Mouse (Mus musculus) 416B (cell line): ENCODE measurements at regions not wholly inside any gene's neighbourhood (a gene's known extent, or its start where the extent isn't known, plus 50 kb on each side); places are given as distances from the start of the nearest gene placed in this dataset.

Source experiments
- DNase-seq: peaks from one replicate; pipeline ENCODE4 v3.0.0; 2011; ENCODE audit warnings: low read depth

DNA sequence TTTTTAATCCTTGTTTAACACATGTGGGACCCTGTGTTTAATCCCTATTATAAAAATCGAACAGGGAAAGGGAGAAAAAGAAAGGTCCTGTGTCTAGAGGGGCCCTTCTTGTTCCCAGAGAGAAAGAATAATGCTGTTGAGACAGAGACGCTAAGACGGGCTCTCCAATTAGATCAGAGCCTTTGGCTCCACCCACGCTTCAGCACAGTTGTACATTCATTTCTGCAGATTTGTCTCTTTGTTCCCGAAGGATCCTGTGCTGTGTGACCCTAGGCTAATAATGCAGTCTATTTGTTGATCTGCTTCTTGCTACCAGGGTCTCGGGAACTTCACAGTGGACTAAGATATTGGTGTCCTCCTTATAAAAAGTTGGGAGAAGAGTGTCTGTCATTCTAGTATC, 92.0 kb downstream of the Cdc5l start:
- no peak for DNase-seq

GRCm38 (mm10) chr17:45340851-45341250, 92.7 kb downstream of the Cdc5l start:
- DNase-seq: no peak

DNA sequence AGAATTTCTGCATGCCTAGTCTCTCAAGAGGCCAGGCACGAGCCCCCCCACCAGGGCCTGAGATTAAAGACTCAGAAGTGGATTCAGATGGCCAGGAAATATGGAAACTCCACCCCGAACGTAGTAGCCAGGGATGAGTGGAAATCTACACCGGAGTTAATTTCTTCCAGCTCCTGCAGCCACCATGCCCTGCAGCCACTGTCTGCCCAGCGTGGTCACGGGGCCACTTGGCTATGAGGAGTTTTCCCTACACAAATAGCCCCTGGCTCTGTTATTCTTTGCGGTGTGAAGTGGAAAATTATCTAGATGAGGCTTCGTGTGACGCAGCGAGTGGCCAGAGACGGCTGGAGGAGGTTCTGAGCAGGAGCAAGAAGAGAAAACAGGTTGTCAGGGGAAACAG, 94.3 kb downstream of the Cdc5l start:
- no peak for DNase-seq

DNA sequence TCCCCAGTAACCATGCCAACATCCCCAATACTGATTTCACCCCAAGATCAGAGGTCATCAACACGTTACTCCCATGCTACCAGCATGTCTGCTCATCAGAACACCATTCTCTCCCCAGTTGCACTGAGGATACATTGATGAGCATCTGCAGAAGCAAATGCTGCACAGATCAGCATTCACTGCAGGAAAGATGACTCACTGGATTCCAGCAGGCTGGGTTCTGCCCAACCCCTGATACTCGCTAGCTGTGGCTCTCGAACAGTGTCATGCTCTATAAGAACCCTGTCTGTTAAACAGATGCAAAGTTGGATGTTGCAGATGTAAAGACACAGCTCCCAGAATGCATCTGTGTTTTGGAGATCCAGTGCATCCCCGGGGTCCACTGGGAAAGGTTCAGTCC, 95.5 kb downstream of the Cdc5l start:
- peak; percentile 11 for DNase-seq

DNA sequence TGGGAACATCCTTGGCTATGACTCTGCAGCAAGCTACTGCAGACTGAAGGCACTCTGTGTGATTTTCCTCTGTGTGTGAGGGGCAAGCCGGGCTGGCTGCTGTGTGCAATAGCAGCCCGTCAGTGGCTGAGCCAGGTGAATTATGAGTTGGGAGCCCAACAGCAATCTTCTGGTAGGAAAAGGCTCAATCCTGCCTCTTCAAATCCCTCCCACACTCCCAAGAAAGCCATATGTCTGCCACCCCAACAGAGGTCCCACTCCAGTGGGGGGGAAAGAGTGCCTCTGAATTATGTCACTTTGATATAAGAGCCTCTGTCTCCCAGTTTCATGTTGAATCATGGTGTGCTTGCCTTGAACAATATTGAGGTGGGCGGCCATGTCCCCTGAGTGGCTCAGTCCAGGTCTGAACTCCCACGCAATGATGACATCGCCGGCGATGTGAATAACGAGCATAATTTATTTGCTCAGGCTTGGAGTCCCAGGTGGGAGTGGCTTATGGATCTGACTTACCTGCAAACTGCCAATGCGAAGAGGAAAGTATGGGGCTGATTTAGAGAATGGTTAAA, 97.9 kb downstream of the Cdc5l start:
- DNase-seq: no peak

GRCm38 (mm10) chr17:45334732-45335381, 98.7 kb downstream of the Cdc5l start:
- DNase-seq: peak; percentile 66

DNA sequence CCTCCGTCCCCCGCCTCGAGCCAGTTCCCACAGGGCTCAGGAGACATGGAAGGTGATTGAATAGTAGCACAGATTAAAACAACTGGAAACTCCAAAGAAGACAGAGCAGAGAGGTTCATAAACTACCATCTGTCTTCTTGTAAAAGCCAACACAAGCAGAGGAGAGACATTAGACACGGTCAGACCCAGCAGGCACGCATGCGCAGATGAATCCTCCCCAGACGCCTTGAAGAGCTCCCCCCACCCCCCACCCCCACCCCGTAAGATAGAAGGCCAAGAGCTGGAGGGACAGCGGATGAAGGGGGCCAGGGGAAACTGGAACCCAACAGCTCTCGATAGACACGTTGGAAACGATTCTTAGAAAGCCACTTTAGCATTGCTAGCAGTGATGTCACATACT, 101.2 kb downstream of the Cdc5l start:
- DNase-seq: no peak

GRCm38 (mm10) chr17:45329241-45329640, 104.3 kb downstream of the Cdc5l start:
- DNase-seq: no peak

GRCm38 (mm10) chr17:45326726-45327125, 106.8 kb downstream of the Cdc5l start:
- DNase-seq: no peak

- no peak for DNase-seq
These were observed 107.4 kb downstream of the Cdc5l start for GRCm38 (mm10) chr17:45326173-45326572.

GRCm38 (mm10) chr17:45322842-45323241, 110.7 kb downstream of the Cdc5l start:
- DNase-seq: no peak

DNA sequence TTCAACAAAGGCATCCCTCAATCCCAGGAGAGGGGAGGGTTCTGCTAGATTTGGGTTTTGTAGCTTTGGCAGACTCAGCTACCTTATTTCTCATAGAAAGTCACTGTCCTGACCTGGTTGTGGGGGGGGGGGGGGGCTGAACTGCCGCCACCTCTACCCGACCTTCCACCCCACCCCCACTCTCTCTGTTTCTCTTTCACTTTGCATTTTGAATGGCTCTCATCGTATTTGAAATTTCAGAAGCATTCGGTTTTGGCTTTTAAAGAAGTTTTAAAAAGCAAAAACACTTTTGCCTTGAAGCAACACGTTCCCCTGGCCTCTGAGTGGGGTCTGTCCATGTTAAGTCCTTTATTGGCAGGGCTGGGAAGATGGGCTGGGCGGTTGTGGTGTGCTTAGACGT, 113.5 kb downstream of the Cdc5l start:
- no peak for DNase-seq

GRCm38 (mm10) chr17:45318211-45319076, 115.1 kb downstream of the Cdc5l start:
- DNase-seq: no peak

- DNase-seq: no peak
These were observed 120.8 kb downstream of the Cdc5l start for GRCm38 (mm10) chr17:45312510-45313266.

DNA sequence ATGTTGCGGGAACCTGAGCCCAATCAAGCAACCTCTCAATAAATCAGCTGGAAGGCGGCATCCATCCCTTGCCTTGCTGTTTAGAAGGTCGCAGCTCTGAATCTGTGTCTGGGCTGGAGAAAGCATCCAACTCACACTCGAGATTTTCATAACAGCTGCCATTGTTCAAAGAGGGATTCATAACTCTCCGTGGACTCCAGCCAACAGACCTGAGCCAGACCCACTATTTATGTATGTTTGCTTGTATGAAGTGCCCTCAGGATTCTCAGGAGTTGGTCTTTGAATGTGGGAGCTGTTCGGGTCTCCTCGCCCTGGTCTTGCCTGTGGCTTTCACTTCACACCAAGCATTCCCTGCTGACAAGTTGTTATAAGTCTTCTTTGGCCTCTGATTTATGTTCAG, 127.0 kb downstream of the Cdc5l start:
- no peak for DNase-seq

GRCm38 (mm10) chr17:45303183-45303582, 130.4 kb downstream of the Cdc5l start:
- no peak for DNase-seq

DNA sequence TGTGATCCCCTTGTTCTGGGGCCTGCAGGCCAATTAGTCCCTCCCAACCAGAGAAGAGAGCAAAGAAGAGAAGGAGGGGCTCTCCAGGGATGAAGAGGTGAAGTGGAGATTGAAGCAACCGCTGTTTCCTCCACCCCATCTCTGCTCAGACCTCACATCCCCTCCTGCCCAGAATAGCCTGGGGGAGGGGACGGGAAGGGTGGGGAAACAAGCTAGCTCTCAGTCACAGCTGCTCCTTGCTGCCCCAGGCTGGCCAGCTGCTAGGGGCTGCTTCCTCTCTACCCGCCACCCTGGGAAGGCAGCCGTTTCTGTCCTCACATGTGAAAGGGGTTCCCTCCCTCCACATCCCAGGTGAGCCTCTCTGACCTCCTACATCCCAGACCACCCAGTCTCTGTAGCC, 135.2 kb downstream of the Cdc5l start:
- DNase-seq: no peak

DNA sequence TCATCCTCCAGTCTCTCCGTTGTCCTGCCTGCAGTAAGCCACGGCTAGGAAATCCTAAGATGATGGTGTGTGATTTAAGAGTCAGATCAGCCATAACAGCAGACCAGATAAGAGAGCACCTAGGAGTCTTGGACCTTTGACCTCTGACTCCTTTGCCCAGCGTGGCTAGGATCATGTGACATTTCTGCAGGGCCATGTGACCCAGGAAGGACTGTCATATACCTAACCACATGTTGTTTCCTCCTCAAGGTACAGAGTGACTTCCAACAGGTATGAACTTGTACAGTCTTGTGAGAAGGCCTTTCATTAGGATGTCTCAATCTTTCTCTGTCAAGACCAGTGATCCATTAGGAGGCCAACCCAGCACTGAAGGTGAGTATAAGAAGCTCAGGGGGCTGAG, 135.7 kb downstream of the Cdc5l start:
- DNase-seq: no peak

DNA sequence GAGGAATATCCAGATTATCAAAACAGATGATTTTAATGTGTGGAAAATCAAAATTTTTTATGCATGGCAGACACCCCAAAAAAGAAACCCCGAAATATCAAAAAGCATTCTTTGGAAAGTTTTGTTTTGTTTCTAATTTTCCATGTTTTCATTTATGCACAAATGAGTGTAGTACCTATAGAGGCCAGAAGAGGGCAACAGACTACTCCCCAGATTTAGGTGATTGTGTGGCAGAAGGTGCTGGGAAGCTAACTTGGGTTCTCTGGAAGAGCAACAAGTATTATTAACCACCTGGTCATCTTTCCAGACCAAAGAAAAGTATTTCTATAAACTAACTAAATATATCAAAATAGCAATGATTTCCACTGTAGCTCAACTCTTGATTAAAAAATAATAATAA, 137.2 kb downstream of the Cdc5l start:
- DNase-seq: peak; percentile 33

DNA sequence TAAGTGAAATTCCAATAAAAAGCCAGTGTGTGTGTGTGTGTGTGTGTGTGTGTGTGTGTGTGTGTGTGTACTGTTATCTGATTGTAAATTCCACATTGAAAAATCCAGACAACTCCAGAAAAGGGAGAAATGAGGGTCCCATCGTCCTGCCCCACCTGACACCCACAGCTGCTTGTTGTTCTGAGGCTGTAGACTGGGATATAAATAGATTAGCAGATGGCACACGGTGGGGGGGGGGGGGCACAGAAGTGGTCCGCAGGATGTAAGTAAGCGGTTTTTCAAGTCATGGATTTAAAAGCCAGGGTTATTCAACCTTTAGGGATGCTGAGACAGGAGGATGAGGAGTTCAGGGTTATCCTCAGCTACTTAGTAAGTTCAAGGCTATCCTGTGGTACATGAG, 138.7 kb downstream of the Cdc5l start:
- DNase-seq: no peak

DNA sequence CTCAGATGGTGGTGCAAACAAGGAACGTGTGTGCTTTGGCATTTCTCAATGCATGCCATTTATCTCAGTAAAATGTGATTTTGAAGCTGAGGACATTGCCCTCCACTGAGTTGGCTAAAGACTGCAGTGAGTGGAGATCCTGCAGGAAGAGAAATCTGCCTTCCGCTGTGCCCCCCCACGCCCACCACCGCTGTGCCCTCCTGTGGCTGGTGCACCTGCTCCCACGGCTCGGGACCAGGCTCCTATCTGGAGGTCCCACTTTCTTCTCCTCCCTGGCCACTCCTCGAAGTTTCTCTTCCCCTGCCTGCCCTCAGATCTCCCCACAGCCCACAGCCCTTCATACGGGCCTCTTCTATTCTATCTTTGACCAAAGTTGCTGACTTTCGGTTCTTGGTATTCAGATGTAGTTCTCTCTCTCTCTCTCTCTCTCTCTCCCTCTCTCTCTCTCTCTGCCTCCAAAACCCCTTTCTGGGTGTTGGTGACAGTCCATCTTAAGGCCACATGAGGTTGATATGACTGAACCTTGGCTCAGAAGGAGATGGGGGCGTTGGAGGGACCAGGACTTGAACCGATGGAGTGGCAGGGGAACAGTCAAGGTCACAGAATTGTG, 139.2 kb downstream of the Cdc5l start:
- DNase-seq: no peak

DNA sequence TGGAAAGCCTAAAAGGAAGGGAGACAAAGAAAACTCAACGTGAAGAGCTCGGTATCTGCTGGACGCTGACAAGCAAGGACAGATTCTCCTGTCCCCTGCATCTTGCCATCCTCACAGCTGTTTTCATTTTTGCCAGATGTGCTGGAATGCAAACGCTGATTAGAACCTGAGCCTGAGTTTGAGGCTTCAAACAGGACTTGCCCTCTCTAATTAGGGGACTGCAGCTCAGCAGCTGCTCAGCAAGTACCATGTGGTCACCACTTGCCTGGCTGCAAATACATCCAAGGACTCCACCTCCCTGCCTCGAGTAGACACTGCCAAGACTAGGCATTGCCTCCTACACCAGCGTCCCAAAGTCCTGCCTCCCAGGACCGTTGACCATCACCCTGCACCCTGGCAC, 140.7 kb downstream of the Cdc5l start:
- DNase-seq: no peak
